Mouse (Mus musculus): ENCODE measurements around the gene H2afv. TPM values are rescaled to one million over a fixed set of nuclear protein-coding genes. Genes with fewer than 3 reads are reported as not detected.
"Not testable (repeated sequence)": the region's sequence is repeated elsewhere in the genome, so short reads cannot be mapped to it uniquely, and the experiment has no call there.

H2afv gene
- total RNA-seq, 2 experiments from 2014 or later, result 66.2 to 67.3 TPM

GRCm38 (mm10) chr11:6471054-6471453 lies 26.8 kb upstream of the H2afv start:
- no peak for DNase-seq

DNA sequence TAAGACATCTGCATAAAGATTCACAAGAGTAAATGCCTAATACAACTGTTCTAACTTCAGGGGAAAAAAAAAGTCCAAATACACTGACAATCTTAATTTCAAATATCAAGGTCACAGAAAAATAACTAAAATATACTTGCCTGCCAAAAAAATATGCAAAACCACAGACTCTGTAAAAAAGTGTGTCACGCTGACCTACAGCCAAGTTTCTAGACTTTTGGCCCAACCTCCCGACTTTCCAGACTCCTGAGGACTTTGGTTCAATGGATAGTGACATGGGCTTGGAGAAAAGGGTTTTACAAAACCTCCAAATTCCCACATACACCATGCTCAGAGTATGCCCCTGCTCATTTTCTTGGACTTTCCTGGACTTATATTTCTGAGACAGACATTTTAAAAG lies 24.3 kb upstream of the H2afv start:
- no peak for DNase-seq

GRCm38 (mm10) chr11:6465122-6465521 lies 20.9 kb upstream of the H2afv start:
- peak; percentile 48 for DNase-seq

DNA sequence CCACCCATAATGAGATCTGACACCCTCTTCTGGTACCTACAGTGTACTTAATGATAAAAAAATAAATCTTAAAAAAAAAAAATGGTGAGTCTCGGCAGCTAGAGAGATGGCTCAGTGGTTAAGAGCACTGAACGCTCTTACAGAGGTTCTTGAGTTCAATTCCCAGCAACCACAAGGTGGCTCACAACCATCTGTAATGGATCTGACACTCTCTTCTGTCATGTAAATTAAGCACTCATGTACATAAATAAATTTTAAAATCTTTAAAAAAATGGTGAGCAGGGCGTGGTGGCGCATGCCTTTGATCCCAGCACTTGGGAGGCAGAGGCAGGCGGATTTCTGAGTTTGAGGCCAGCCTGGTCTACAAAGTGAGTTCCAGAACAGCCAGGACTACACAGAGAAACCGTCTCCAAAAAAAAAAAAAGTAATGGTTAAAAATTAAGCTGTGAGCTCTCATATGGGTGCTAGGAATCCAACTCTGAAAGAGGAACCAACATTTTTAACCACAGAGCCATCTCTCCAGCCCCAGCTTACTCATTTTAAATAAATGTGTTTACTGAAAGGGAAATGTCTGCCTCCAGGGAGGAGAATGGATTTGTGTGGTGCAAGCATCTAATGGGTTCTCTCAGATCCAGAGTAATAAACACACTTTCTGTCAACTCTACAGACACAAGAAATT lies 19.1 kb upstream of the H2afv start:
- no peak for DNase-seq

- no peak for DNase-seq
Observed at GRCm38 (mm10) chr11:6456083-6456482, 11.8 kb upstream of the H2afv start.

DNA sequence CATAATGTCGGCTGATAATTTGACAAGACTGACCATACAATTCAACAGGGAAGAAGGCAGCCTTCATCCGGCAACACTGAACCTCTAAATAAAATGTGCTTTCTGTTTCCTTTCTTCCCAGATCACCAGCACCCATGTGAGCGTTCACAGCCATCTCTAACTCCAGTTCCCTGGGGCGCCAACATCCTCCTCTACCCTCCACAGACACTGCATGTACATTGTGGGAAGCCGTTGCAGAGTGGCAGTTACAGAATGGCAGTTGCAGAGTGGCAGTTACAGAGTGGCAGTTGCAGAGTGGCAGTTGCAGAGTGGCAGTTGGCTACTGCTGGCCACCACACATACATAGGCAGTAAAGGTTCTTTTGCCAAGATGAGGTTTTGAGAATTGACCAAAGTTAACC lies 3.9 kb upstream of the H2afv start:
- not testable (repeated sequence) for DNase-seq

DNA sequence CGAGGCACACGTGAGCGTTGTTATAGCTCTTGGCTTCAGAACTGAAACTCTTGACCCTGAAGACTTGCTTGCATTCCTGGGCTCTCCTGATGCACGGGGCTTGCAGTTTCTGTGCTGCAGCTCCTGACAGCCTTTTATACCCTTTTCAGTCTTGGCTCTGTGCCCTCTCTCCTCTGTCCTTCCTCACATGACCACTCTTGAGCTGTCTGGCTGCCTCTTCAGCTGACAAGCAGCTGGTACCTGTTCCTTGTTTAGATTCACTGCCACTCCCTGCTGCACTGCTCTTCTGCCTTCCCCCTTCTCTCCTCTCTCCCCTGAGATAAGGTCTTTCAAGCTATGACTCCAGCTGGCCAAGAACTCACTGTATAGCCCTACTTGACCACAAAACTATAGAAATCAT lies 3.2 kb upstream of the H2afv start:
- DNase-seq, result no peak

DNA sequence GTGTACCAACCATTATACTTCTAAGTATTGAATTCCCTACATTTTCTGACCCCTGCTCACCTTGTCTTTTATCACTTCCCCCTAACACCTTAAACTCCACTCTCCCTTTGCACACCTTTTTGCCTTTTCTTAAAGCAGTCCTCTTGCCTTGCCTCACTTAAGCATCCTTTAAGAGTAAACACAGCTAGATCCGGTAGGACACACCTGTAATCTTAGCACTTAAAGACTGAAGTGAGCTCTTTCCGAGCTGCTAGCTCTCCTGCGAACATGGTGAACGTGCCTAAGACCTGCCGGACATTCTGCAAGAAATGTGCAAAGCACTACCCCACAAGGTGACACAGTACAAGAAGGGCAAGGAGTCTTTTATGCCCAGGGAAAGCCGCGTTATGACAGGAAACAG lies 1.7 kb upstream of the H2afv start:
- DNase-seq, result no peak

DNA sequence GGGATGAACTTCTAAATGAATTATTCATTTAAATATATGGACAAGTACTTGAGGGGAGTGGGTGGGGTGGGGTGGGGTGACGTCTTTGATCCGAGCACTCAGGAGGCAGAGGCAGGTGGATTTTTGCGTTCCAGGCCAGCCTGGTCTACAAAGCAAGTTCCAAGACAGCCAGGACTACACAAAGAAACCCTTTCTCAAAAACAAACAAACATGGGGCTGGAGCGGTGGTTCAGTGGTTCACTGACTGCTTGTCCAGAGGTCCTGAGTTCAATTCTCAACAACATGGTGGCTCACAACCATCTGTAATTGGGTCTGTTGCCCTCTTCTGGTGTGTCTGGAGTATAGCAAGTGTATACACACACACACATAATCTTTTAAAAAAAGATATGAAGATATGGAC lies 1.2 kb upstream of the H2afv start:
- no peak for DNase-seq

DNA sequence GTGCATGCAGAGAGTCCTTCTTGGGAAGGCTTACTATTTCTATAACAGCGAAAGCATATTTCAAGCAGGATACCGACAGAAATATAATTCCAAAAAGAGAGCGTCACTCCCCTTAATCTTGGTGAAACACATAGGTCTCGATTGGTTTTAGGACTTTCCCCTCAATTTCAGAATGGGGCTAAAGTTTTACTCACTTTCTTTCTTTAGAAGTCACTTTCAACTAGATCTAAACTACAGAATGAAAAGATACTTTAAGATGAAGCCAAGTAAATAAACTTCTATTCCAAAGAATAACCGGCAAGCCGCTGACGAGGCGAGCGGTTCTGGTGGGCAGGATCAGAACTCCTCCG lies 541 bp downstream of the H2afv start:
- DNase-seq, result no peak

DNA sequence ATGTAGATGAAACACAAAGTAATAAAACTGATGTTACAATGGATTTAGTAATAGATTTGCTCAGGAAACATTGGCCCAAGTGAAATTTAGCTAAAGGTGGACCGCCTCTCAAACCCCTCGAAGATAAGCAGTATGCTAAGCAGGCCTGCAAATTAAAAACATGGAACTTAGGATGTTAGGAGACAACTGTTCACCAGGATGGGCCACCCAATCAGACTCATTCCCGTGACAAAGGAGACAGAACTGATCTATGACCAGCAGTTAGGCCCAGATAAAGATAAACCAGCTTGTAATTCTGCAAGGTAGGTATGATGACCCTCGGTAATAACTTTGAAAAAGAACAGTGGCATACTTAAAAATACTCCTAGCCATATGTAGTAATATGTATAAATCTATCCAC lies 1.1 kb downstream of the H2afv start:
- no peak for DNase-seq

DNA sequence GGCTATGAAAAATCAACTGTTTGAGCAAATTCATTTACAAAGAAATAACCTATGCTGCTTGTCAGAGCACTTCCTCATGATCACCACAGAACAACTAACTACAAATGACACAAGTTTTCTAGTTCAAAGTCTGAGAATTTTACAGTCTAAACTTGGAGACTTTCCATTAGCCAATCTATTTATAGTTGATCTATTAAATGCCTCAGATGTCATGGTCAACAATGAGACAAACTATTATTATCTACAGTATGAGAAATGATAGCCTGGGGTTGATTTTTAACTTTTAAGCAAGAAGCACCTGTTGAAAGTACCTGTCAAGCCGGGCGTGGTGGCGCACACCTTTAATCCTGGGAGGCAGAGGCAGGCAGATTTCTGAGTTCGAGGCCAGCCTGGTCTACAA lies 1.7 kb downstream of the H2afv start:
- DNase-seq, result no peak

GRCm38 (mm10) chr11:6440171-6440570 lies 4.1 kb downstream of the H2afv start:
- DNase-seq, result no peak

DNA sequence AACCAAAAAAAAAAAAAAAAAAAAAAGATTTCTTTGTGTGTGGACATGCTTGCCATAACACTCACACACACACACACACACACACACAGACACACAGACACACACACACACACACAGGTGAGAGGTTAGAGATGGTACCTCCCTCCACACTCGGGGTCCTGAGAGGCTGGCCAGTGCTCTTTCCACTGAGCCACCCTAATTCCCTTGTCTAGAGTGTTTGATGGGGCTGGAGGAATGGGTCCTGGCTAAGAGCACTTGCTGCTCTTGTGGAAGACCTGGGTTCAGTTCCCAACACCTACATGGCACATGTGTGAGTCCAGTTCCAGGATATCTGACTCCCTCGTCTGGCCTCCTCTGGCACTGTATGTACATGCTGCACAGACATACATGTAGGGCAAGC lies 6.6 kb downstream of the H2afv start:
- no peak for DNase-seq

- peak; percentile 54 for DNase-seq
Observed at GRCm38 (mm10) chr11:6436442-6436841, 7.8 kb downstream of the H2afv start.

- no peak for DNase-seq
Observed at GRCm38 (mm10) chr11:6430186-6430585, 14.1 kb downstream of the H2afv start.

DNA sequence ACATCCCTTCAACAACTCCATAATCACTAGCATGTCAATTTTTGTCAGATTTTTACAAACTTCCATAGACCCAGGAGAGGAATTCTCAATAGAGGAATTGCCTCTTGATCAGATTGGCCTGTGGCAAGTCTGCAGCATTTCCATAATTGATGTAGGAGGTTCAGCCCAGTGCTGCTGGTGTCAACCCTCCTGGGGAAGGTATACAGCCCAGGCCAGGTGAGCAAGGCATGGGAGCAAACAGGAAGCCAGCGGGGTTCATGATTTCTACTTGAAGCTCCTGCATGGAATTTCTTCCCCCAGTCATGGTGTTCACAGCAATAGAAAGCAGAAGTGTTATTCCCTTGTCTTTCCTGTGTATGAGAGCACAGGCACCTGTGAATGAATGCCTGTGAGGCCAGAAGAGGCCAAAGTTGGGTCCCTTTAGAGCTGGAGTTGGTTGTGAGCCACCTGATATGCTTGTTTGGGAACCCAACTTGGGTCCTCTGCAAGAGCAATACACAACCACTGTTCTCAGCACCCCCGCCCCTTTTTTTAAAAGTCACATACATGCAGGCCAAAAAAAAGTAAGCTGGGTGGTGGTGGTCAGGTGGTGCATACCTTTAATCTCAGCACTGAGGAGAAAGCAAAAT lies 23.4 kb downstream of the H2afv start:
- no peak for DNase-seq

DNA sequence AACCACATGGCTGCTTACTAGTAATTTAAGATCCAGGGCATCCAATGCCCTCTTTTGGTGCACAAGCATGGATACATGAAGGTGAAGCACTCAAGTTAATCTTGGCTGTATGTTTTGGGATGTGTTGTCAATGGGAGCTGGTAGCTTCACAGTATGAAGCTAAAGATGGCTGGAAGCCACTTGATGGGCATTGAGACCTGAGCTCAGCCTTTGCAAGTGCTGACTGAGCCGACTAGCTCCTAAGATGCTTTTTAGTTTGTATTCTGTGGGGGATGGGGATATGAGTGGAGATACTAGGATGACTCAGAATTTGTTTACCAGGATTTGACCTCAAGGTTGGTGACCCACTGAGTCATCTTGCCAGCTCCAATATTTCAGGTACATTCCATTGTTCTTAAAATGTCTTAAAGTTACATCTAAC lies 23.9 kb downstream of the H2afv start:
- no peak for DNase-seq

DNA sequence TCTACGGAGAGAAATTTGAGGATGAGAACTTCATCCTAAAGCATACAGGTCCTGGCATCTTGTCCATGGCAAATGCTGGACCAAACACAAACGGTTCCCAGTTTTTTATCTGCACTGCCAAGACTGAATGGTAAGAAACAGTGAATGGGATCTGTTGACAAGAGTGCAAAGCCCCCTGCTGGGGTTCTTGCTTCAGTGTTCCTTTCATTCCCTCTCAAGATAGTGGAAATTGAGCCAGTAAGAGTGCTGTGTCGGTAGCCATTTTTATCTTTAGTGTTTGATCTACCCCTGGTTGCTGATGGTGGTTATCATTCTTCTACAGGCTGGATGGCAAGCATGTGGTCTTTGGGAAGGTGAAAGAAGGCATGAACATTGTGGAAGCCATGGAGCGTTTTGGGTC lies 25.1 kb downstream of the H2afv start:
- DNase-seq, result not testable (repeated sequence)

DNA sequence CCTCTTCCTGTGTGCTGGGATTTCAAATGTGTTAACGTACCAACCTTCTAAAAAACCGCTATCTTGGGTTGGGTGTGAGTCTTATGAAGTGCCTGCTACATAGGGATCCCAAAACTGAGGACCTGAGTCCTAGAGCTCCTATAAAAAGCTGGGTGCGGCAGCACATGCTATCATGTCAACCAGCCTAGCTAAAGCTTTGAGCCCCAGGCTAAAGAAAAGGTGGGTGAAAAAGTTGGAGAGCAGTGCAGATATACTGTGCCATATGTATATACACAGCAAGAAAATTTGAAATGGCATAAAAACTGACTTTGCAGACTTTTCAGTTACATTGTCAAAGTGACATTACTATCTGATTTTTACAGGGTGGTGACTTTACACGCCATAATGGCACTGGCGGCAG lies 25.5 kb downstream of the H2afv start:
- no peak for DNase-seq

DNA sequence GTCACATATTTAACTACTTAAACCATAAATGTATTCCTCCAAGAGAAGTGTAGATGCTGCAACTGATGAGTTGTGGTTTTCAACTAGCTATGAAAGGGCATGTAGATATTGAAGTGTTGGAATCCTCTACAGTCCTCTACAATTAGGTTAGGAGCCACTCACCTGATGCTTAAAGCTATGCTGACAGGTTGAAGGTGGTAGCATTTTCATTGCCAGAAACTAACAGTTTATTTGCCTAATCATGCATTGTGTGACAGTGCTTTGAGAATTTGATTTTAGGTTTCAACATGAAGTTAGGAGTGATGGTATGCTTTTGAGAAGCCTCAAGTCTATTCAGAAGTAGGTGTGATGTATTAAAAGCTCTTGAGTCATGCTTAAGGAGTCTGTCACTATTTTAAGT lies 26.8 kb downstream of the H2afv start:
- DNase-seq, result no peak

GRCm38 (mm10) chr11:6417069-6417468 lies 27.2 kb downstream of the H2afv start:
- no peak for DNase-seq

DNA sequence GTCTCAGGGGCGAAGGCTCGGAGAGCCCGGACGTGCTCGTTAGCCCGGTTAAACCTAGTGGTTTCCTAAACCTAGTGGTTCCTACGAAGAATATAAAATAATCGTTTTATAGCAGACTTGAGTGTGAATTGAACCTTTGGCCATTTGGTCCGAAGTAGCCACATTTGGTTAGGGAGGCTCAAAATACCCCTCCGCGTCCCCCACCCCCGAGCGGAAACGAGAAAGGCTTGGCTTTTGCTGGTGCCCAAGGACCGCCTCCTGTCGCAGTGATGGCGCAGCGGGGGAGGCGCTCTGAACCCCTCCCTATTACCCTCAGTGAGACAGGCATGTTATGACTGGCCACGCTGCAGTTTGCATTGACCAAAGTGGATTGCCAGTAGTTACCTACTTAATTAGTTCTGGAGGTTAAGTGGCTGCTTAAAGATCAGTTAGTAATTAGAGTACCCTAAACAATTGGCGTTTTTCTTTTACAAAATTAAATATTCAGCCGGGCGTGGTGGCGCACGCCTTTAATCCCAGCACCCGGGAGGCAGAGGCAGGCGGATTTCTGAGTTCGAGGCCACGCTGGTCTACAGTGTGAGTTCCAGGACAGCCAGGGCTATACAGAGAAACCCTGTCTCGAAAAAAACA lies 27.7 kb downstream of the H2afv start:
- DNase-seq, result peak; percentile 78
